Mouse (Mus musculus) erythroblast, adult 5-6 weeks (primary cell): ENCODE data around the gene Dctn5. TPM values are rescaled to one million over a fixed set of nuclear protein-coding genes. Genes with fewer than 3 reads are reported as not detected.

Experiments
- ATAC-seq: replicated peaks from 2 replicates; pipeline ENCODE4 v1.8.0; 2016; ENCODE audit warnings: moderate number of reproducible peaks, mild to moderate bottlenecking, moderate TSS enrichment, inconsistent platforms; ENCODE audit not compliant: poor library complexity, low FRiP score, severe bottlenecking
- total RNA-seq, 2 experiments: library from RNA; stranded (forward) in 1 of 2; stranded (reverse) in 1 of 2; fragments of 150-400 nt in 1 of 2; fragments of 200-764, 138-1000 nt in 1 of 2; gene quantifications; 2 replicates each; pipeline versions ENCODE4 v1.2.3 to v1.2.4; 2015 to 2017; ENCODE audit warnings: low replicate concordance in 2 of 2

Gene Dctn5
- total RNA-seq, 2 experiments from 2014 or later: 29.3 to 33.0 TPM

- ATAC-seq: peak; percentile 86
Measured at GRCm38 (mm10) chr7:122158915-122159902, 26.4 kb downstream of the Dctn5 start, which contains the start of gene Plk1. TSS of gene Plk1 (plus strand) at chr7:122159439.

GRCm38 (mm10) chr7:122160037-122160436 lies 27.2 kb downstream of the Dctn5 start:
- no peak for ATAC-seq

GRCm38 (mm10) chr7:122163766-122164165 lies 30.9 kb downstream of the Dctn5 start:
- ATAC-seq: no peak

- ATAC-seq: no peak
Measured at GRCm38 (mm10) chr7:122167203-122167602, 34.4 kb downstream of the Dctn5 start.

- ATAC-seq: no peak
Measured at GRCm38 (mm10) chr7:122170705-122171104, 37.9 kb downstream of the Dctn5 start.

- no peak for ATAC-seq
Measured at GRCm38 (mm10) chr7:122171613-122172012, 38.8 kb downstream of the Dctn5 start.

GRCm38 (mm10) chr7:122180720-122181119 lies 47.9 kb downstream of the Dctn5 start:
- ATAC-seq: no peak

GRCm38 (mm10) chr7:122184569-122184968 lies 51.7 kb downstream of the Dctn5 start:
- no peak for ATAC-seq

GRCm38 (mm10) chr7:122186043-122186442 lies 53.2 kb downstream of the Dctn5 start, which contains the start of gene Ern2:
TSS of gene Ern2 (minus strand) at chr7:122186207.
- ATAC-seq: no peak

GRCm38 (mm10) chr7:122189484-122189883 lies 56.6 kb downstream of the Dctn5 start:
- peak; percentile 90 for ATAC-seq

GRCm38 (mm10) chr7:122191097-122191496 lies 58.3 kb downstream of the Dctn5 start:
- ATAC-seq: no peak

- no peak for ATAC-seq
Measured at GRCm38 (mm10) chr7:122193919-122194318, 61.1 kb downstream of the Dctn5 start.

- ATAC-seq: no peak
Measured at GRCm38 (mm10) chr7:122196771-122197170, 63.9 kb downstream of the Dctn5 start.

GRCm38 (mm10) chr7:122197306-122197705 lies 64.5 kb downstream of the Dctn5 start:
- peak; percentile 73 for ATAC-seq

Other genes with a start within 250 kb of the Dctn5 start
- 0.19 and 4.4 TPM in 2 replicates for gene Cog7, start 151.3 kb upstream of the Dctn5 start, total RNA-seq (2015; ENCODE audit: low replicate concordance)
- 2.5 and 4.2 TPM in 2 replicates for gene Cog7, start 151.3 kb upstream of the Dctn5 start, total RNA-seq (2017; ENCODE audit: low replicate concordance)
- 3.6 and 5.4 TPM in 2 replicates for gene Gga2, start 111.8 kb upstream of the Dctn5 start, total RNA-seq (2015; ENCODE audit: low replicate concordance)
- 3.2 and 5.2 TPM in 2 replicates for gene Gga2, start 111.8 kb upstream of the Dctn5 start, total RNA-seq (2017; ENCODE audit: low replicate concordance)
- 6.7 and 9.8 TPM in 2 replicates for gene Ubfd1, start 65.9 kb upstream of the Dctn5 start, total RNA-seq (2015; ENCODE audit: low replicate concordance)
- 5.5 and 7.7 TPM in 2 replicates for gene Ubfd1, start 65.9 kb upstream of the Dctn5 start, total RNA-seq (2017; ENCODE audit: low replicate concordance)
- gene Ears2, start 65.8 kb upstream of the Dctn5 start, total RNA-seq (2015; ENCODE audit: low replicate concordance): 0.42 TPM in 1 of 2 replicates, not detected in the other
- 0.43 and 0.56 TPM in 2 replicates for gene Ears2, start 65.8 kb upstream of the Dctn5 start, total RNA-seq (2017; ENCODE audit: low replicate concordance)
- 69.2 and 72.3 TPM in 2 replicates for gene Ndufab1, start 31.2 kb upstream of the Dctn5 start, total RNA-seq (2015; ENCODE audit: low replicate concordance)
- 16.9 and 27.0 TPM in 2 replicates for gene Ndufab1, start 31.2 kb upstream of the Dctn5 start, total RNA-seq (2017; ENCODE audit: low replicate concordance)
- 5.4 and 10.0 TPM in 2 replicates for gene Palb2, start 56 bp upstream of the Dctn5 start, total RNA-seq (2015; ENCODE audit: low replicate concordance)
- 7.9 and 13.0 TPM in 2 replicates for gene Palb2, start 56 bp upstream of the Dctn5 start, total RNA-seq (2017; ENCODE audit: low replicate concordance)
- 26.5 and 29.5 TPM in 2 replicates for gene Plk1, start 26.4 kb downstream of the Dctn5 start, total RNA-seq (2015; ENCODE audit: low replicate concordance)
- 25.2 and 26.3 TPM in 2 replicates for gene Plk1, start 26.4 kb downstream of the Dctn5 start, total RNA-seq (2017; ENCODE audit: low replicate concordance)
- gene Ern2, start 53.2 kb downstream of the Dctn5 start, total RNA-seq (2015; ENCODE audit: low replicate concordance): not detected in 2 replicates
- gene Ern2, start 53.2 kb downstream of the Dctn5 start, total RNA-seq (2017; ENCODE audit: low replicate concordance): not detected in 2 replicates
- 1.9 TPM in 1 of 2 replicates, not detected in the other for gene Chp2, start 86.5 kb downstream of the Dctn5 start, total RNA-seq (2015; ENCODE audit: low replicate concordance)
- gene Chp2, start 86.5 kb downstream of the Dctn5 start, total RNA-seq (2017; ENCODE audit: low replicate concordance): 2.3 and 6.1 TPM in 2 replicates
- 29.7 and 33.6 TPM in 2 replicates for gene Prkcb, start 155.7 kb downstream of the Dctn5 start, total RNA-seq (2015; ENCODE audit: low replicate concordance)
- gene Prkcb, start 155.7 kb downstream of the Dctn5 start, total RNA-seq (2017; ENCODE audit: low replicate concordance): 18.3 and 20.2 TPM in 2 replicates